Mouse (Mus musculus): ENCODE measurements around the gene Gm14085. TPM values are rescaled to one million over a fixed set of nuclear protein-coding genes. Genes with fewer than 3 reads are reported as not detected.

Gene Gm14085
- polyA plus RNA-seq, 1 experiment from 2014 or later = 0.32 TPM

DNA sequence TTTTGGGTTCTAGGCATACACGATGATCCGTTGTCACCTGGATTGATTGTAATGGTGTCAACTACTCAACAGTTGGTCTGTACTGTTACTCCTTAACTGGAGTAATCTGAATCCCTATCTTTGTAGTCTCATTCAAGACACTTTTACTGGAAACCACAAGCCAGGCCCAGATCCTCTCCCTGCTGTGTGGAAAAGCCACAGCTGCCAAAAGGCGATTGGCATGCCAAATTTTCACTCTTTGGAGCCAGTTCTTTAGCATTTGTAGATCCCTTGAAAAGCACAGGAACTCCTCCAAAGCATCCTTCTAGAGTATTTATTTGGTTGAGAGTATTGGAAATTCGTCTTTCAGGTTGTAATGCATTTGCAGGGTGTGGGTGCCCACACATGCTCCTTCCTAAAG is 86.6 kb downstream of the Gm14085 start:
- 80% methylated on average over 4 of the region's 4 CpGs for WGBS
- H3K27ac ChIP-seq (ENCODE audit: low read depth) = no peak overlapping the region

DNA sequence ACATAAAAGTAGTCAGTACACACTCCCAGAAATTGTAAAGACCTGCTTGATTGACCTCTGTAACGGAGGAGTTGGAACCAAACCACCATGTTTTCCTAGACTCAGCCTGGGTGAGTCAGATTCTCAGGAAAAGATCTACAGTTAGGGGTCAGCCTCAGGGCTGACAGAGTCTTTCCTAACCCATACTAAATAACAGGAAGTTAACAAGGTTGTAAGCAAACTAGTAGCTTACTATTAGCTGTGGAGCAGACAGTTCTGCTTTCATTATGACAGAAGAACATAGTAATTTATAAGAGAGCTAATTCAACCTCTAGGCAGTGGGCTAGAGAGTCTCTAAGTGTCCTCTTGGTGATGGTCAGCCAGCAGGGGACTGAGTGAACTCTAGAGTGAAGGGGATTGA is 87.7 kb downstream of the Gm14085 start:
- Histone ChIP-seq H3K27me3 (replicated peaks; ENCODE audit: control insufficient read depth, insufficient read depth, low read length) (no peaks in the 10 kb centered on the region), H3K9ac (ENCODE audit: low read length) (no peak overlapping the region), H3K4me3 (ENCODE audit: low read depth, low read length) (no peak overlapping the region), H3K4me1 (replicated peaks; ENCODE audit: control insufficient read depth, insufficient read depth, low read length) (0 out of 2 replicates have a peak, but pooled peaks cover 4% of the 10 kb centered on the region), H3K9me3 (ENCODE audit: control insufficient read depth, low read length) (no peaks in the 10 kb centered on the region), H3K36me3 (ENCODE audit: control insufficient read depth, insufficient read depth, low read length) (no peaks in the 10 kb centered on the region), H3K27ac (ENCODE audit: low read depth) (no peak overlapping the region), H3K4me2 (ENCODE audit: low read length) (no peak overlapping the region)
- DNase-seq (ENCODE audit: low spot score) (no peak), ATAC-seq (replicated peaks; ENCODE audit: low FRiP score, low TSS enrichment, low read depth) (no peak)
- 73% methylated on average over 1 of the region's 1 CpGs for WGBS

More for the DNA sequence above, 86.6 kb downstream of the Gm14085 start:
- no peak for DNase-seq (ENCODE audit: low spot score)
- 0 out of 2 replicates have a peak, but pooled peaks cover 4% of the 10 kb centered on the region for H3K4me1 ChIP-seq (replicated peaks; ENCODE audit: control insufficient read depth, insufficient read depth, low read length)
- H3K27me3 ChIP-seq (replicated peaks; ENCODE audit: control insufficient read depth, insufficient read depth, low read length) = no peaks in the 10 kb centered on the region
- no peaks in the 10 kb centered on the region for H3K36me3 ChIP-seq (ENCODE audit: control insufficient read depth, insufficient read depth, low read length)
- no peak overlapping the region for H3K4me3 ChIP-seq (ENCODE audit: low read depth, low read length)
- no peak overlapping the region for H3K9ac ChIP-seq (ENCODE audit: low read length)
- no peak overlapping the region for H3K4me2 ChIP-seq (ENCODE audit: low read length)
- ATAC-seq (replicated peaks; ENCODE audit: low FRiP score, low TSS enrichment, low read depth) = no peak
- no peaks in the 10 kb centered on the region for H3K9me3 ChIP-seq (ENCODE audit: control insufficient read depth, low read length)

DNA sequence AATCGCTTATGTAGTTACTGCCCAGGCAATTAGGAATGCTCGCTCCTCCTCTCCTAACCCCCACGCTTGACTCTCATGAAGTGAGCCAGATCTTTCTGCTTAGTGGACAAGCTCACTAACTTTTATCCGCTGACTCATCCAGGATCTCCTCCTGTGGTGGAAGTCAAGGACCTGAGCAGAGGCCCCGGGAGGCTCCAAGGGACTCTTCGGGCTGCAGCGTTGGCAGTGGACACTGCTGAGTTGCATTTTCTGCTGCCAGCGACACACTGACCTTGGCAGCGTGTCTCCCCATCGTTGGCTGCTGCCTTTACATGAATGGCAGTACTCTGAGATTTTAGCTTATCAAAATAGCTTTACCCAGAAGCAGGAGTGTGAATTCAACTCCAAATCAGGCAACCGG is 90.7 kb downstream of the Gm14085 start:
- DNase-seq (ENCODE audit: low spot score) = no peak

DNA sequence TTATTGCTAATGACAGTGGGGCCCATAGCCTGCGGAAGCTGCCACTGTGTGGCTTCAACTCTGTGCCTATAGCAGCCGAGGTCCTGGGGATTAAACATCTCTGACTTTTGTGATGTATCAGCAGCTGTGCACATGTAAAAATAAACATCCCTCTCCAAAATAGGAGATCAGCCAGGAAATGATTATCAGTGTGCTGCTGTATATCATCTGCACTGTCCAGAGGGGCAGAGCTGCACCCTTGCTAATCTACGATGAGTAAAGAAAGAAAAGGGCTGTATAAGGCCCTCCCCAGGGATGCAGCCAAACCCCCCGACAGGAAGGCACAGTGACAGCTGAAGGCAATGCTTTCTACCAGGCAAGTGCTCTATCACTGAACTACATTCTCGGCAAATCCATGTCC is 91.6 kb downstream of the Gm14085 start:
- H3K4me1 ChIP-seq (replicated peaks; ENCODE audit: control insufficient read depth, insufficient read depth, low read length) = 0 out of 2 replicates have a peak, but pooled peaks cover 4% of the 10 kb centered on the region
- H3K27ac ChIP-seq (ENCODE audit: low read depth) = no peak overlapping the region
- no peak overlapping the region for H3K9ac ChIP-seq (ENCODE audit: low read length)
- H3K4me3 ChIP-seq (ENCODE audit: low read depth, low read length) = no peak overlapping the region
- H3K27me3 ChIP-seq (replicated peaks; ENCODE audit: control insufficient read depth, insufficient read depth, low read length) = no peaks in the 10 kb centered on the region
- DNase-seq (ENCODE audit: low spot score) (no peak), ATAC-seq (replicated peaks; ENCODE audit: low FRiP score, low TSS enrichment, low read depth) (no peak)
- 12% methylated on average over 5 of the region's 5 CpGs for WGBS
- H3K9me3 ChIP-seq (ENCODE audit: control insufficient read depth, low read length) = no peaks in the 10 kb centered on the region
- peak overlapping the region; percentile 18; the same call in 1 of the 2 replicates for H3K4me2 ChIP-seq (ENCODE audit: low read length)
- no peaks in the 10 kb centered on the region for H3K36me3 ChIP-seq (ENCODE audit: control insufficient read depth, insufficient read depth, low read length)

More for the DNA sequence above, 90.7 kb downstream of the Gm14085 start:
- Histone ChIP-seq H3K4me3 (ENCODE audit: low read depth, low read length) (no peak overlapping the region), H3K27ac (ENCODE audit: low read depth) (no peak overlapping the region), H3K4me2 (ENCODE audit: low read length) (no peak overlapping the region), H3K9ac (ENCODE audit: low read length) (no peak overlapping the region), H3K36me3 (ENCODE audit: control insufficient read depth, insufficient read depth, low read length) (no peaks in the 10 kb centered on the region), H3K9me3 (ENCODE audit: control insufficient read depth, low read length) (no peaks in the 10 kb centered on the region), H3K27me3 (replicated peaks; ENCODE audit: control insufficient read depth, insufficient read depth, low read length) (no peaks in the 10 kb centered on the region), H3K4me1 (replicated peaks; ENCODE audit: control insufficient read depth, insufficient read depth, low read length) (0 out of 2 replicates have a peak, but pooled peaks cover 4% of the 10 kb centered on the region)
- ATAC-seq (replicated peaks; ENCODE audit: low FRiP score, low TSS enrichment, low read depth) = no peak
- WGBS = 70% methylated on average over 11 of the region's 11 CpGs

DNA sequence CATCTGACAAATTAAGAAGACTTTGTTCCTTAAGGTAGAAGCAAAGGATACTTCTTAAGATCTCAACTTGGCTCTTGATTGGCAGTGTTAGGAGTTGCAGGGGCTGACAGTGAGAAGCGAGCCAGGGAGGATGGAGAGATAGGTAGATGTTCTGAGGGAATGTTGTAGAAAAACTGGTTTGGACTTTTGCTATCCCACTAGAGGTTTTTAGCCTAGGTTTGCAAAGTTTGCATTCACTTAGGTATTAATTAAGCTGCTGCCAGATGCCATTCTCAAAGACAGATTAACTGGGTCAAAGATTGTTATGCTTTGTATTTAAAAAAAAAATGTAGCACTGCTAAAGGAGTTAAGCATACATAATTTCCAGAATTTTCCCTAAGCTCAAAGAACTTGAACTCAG is 92.6 kb downstream of the Gm14085 start:
- Histone ChIP-seq H3K27ac (ENCODE audit: low read depth) (no peak overlapping the region), H3K36me3 (ENCODE audit: control insufficient read depth, insufficient read depth, low read length) (no peaks in the 10 kb centered on the region), H3K9ac (ENCODE audit: low read length) (no peak overlapping the region), H3K27me3 (replicated peaks; ENCODE audit: control insufficient read depth, insufficient read depth, low read length) (no peaks in the 10 kb centered on the region), H3K4me1 (replicated peaks; ENCODE audit: control insufficient read depth, insufficient read depth, low read length) (0 out of 2 replicates have a peak, but pooled peaks cover 4% of the 10 kb centered on the region), H3K4me2 (ENCODE audit: low read length) (no peak overlapping the region), H3K4me3 (ENCODE audit: low read depth, low read length) (no peak overlapping the region), H3K9me3 (ENCODE audit: control insufficient read depth, low read length) (no peaks in the 10 kb centered on the region)
- no peak for ATAC-seq (replicated peaks; ENCODE audit: low FRiP score, low TSS enrichment, low read depth)
- no peak for DNase-seq (ENCODE audit: low spot score)
- WGBS = 83% methylated on average over 1 of the region's 1 CpGs

Other genes with a start within 250 kb of the Gm14085 start
- gene Duox2, start 186.5 kb upstream of the Gm14085 start, polyA plus RNA-seq (2014; fragmentation: Nextera tagmentation; extraction: Ambion mirVana) = 0.09 and 0.12 TPM in 2 replicates
- 0.18 TPM in 1 of 2 replicates, not detected in the other for gene Duoxa2, start 186.0 kb upstream of the Gm14085 start, polyA plus RNA-seq (2014; fragmentation: Nextera tagmentation; extraction: Ambion mirVana)
- gene Duoxa1, start 171.2 kb upstream of the Gm14085 start, polyA plus RNA-seq (2014; fragmentation: Nextera tagmentation; extraction: Ambion mirVana) = not detected in 2 replicates
- 0.05 TPM in 1 of 2 replicates, not detected in the other for gene Duox1, start 169.3 kb upstream of the Gm14085 start, polyA plus RNA-seq (2014; fragmentation: Nextera tagmentation; extraction: Ambion mirVana)
- 3.6 and 4.9 TPM in 2 replicates for gene Shf, start 115.8 kb upstream of the Gm14085 start, polyA plus RNA-seq (2014; fragmentation: Nextera tagmentation; extraction: Ambion mirVana)
- gene Slc28a2, start 58.5 kb upstream of the Gm14085 start, polyA plus RNA-seq (2014; fragmentation: Nextera tagmentation; extraction: Ambion mirVana) = 38.0 and 38.2 TPM in 2 replicates
- gene Gatm, start 126.4 kb downstream of the Gm14085 start, polyA plus RNA-seq (2014; fragmentation: Nextera tagmentation; extraction: Ambion mirVana) = 12.4 and 13.2 TPM in 2 replicates
- gene AA467197, start 152.0 kb downstream of the Gm14085 start, polyA plus RNA-seq (2014; fragmentation: Nextera tagmentation; extraction: Ambion mirVana) = 3.2 and 5.2 TPM in 2 replicates
- 13.7 and 14.6 TPM in 2 replicates for gene Slc30a4, start 217.7 kb downstream of the Gm14085 start, polyA plus RNA-seq (2014; fragmentation: Nextera tagmentation; extraction: Ambion mirVana)

All from intestine, embryonic 14.5 days (tissue).